Mouse (Mus musculus) layer of hippocampus, adult 6 months (tissue): ENCODE data around the gene Ttll5. TPM values are rescaled to one million over a fixed set of nuclear protein-coding genes. Genes with fewer than 3 reads are reported as not detected.

Experiments
- long read RNA-seq, 2 experiments: library from polyadenylated mRNA; unstranded; transcript quantifications; one replicate each; pipeline ENCODE4 v2.0.0; 2019 to 2020
- polyA plus RNA-seq: library from polyadenylated mRNA; unstranded; fragments of <200 nt; fragmentation: Nextera tagmentation; gene quantifications from 2 replicates; pipeline ENCODE4 v1.2.3, GENCODE M21; 2021

The Ttll5 gene
- polyA plus RNA-seq, result 21.8 and 24.8 TPM in 2 replicates
- long read RNA-seq, experiment 1, partial matches to known transcripts, result 6 of 8 reads
- long read RNA-seq, experiment 1, other reads (novel, unspliced or antisense), result 2 of 8 reads
- long read RNA-seq, experiment 2, full-length matches to known transcripts, result 15 of 96 reads
- long read RNA-seq, experiment 2, partial matches to known transcripts, result 18 of 96 reads
- long read RNA-seq, experiment 2, other reads (novel, unspliced or antisense), result 63 of 96 reads

GRCm38 (mm10) chr12:85824438-85825264, at the start of gene Ttll5, which contains the start of gene Erg28:
Ttll5 (plus strand) TSS chr12:85824659.
Erg28 (minus strand) TSS chr12:85824550.

DNA sequence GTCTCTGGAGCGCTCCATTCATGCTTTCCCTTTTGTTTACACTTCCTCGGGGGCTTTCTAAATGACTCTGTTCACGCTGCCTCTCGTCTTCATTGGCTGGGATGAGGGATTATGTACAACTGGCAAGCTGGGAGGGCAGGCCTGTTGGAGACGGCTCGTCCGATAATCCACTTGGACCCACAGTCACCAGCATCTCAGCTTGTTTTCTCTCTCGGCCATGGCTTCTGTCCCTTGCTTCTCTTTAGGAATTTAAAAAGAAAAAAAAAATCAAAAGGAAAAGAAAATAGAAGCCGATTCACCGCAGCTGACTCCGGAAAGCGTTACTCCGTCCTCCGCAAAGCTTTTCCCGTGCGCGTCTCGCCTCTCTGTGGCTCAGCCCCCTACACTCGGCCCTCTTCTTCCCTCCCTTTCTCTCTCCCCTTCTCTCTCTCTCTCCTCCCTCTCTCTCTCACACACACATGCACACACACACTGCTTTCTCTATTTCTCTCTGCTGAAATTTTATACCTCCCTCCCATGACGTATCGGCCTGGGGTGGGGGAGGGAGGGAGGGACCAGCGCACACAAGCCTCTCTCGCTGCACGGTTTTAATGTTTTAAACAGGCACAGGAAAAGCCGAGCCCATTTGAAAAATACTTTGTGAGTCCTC, 254.2 kb downstream of the Ttll5 start, which contains the start of gene Tgfb3:
TSS of gene Tgfb3 (minus strand) at position 489 of the 649 bp plus-strand sequence.

DNA sequence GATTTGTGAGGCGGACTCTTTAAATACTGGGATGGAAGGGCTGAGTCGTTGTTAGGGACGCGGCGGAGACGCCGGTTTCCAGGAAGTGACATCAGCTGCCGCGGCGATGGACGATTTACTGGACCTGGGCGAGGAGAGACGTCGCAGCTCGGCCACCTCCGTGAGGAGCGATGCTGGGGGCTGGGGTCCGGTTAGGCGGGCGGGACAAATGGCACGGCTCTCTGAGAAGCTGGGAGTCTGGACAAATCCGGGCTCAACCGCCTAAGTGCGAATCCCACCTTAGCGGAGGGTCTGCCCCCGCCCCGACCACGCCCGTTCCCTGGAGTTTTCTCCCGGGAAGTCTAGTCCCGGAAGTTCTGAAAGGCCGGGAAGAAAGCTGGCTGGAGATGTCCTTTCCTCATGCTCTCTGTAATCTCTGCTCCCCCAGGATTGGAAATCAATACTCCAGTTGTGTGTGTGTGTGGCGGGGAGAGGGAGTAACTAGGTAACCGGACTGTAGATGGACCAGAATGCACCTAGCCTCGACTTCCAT, 258.1 kb downstream of the Ttll5 start, which contains the start of gene Ift43:
TSS of gene Ift43 (plus strand) at position 61 of the 532 bp plus-strand sequence.

Other genes starting within 250 kb of the Ttll5 start
- gene Jdp2, start 225.6 kb upstream of the Ttll5 start, polyA plus RNA-seq, result 0.53 and 0.89 TPM in 2 replicates
- 0.20 and 0.46 TPM in 2 replicates for gene Batf, start 138.0 kb upstream of the Ttll5 start, polyA plus RNA-seq
- gene Flvcr2, start 78.1 kb upstream of the Ttll5 start, polyA plus RNA-seq, result 0.75 and 1.5 TPM in 2 replicates
- 105 and 108 TPM in 2 replicates for gene Erg28, start 109 bp upstream of the Ttll5 start, polyA plus RNA-seq